Mouse (Mus musculus) thymus, adult 2 months (tissue): ENCODE data around the gene Rsrc2.

ENCODE experiments used
- CTCF ChIP-seq: fragments of 200-500 bp; IDR thresholded peaks from 2 replicates; pipeline ENCODE4 v1.5.1; 2012; ENCODE audit warnings: mild to moderate bottlenecking, control low read depth, low read length, moderate library complexity, borderline replicate concordance; ENCODE audit not compliant: control insufficient read depth, poor library complexity, insufficient read depth; ENCODE audit errors: extremely low read depth
- POLR2A ChIP-seq: fragments of 200-500 bp; IDR thresholded peaks from 2 replicates; pipeline ENCODE4 v1.6.1; 2012; ENCODE audit warnings: mild to moderate bottlenecking, low read length, control low read depth, moderate library complexity; ENCODE audit not compliant: control insufficient read depth, poor library complexity, insufficient read depth; ENCODE audit errors: extremely low read depth

GRCm38 (mm10) chr5:123749065-123750064, at the start of gene Rsrc2, which contains the start of gene Kntc1:
- TF ChIP-seq POLR2A = peak; percentile 98
- no peak; the same call in 1 of the 2 replicates for TF ChIP-seq CTCF
